30 mouse cellular contexts compared by ENCODE assay signal in the genomic region with DNA sequence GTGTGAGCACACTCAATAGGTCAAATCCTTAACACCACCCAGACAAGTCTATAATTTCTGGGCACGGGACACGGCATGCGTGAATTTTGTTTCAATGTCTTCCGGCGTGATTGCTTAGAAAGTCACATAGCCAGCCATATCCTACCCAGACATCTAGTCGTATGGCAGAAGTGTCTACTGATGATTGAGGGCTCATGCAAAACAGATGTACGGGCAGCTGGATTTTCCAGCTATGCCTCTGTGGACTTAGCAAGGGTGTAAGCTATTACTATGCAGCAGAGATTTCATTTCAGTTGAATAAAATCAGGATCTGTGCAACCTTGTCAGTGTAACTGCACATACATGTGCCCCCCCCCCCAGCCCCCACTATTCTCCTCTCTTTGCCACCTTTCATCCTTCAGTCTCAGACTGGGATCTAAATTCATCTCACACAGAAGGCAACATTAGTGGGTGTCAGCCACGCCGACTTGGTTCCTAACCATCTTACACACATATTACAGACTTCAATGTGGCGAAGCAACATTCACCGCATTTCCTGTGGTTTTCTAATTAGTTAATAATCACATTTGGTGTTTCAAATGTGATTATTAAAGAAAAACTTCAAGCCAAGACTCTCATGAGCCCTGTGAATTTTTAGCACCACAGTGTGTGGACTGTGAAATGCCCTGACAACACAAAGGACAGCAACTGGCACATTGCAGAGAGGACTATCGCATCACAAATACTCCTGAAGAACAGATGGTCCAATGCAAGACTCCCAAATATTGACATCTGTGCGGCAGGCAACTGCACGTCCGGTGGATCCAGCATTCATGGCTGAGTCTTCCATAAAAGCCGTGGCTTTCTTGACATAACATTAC.
A peak's percentile ranks its signal among the peaks of the same experiment; 100 is the strongest.
DNase-seq lines count a peak whose midpoint lies in the region; ATAC-seq and TF ChIP-seq lines count a peak whose summit lies in the region.
"Had no signal": no experiment of that assay in that cellular context is flagged by ENCODE, and none has a peak within 500 bp of the region (broad histone marks: within the 10 kb centered on the region; RNA-seq: fewer than 3 reads in every experiment).

No protein-coding gene starts in this region.

- H3K27me3 ChIP-seq in hindbrain, postnatal 0 days (ENCODE audit: insufficient read depth, low read length) = no peaks in the 10 kb centered on the region
- H3K27me3 ChIP-seq in hindbrain, embryonic 13.5 days = no peaks in the 10 kb centered on the region
- H3K27me3 ChIP-seq in forebrain, embryonic 15.5 days = no peaks in the 10 kb centered on the region
- peaks cover 11% of the 10 kb centered on the region; the same call in 1 of the 2 replicates for H3K27me3 ChIP-seq in limb, embryonic 11.5 days (ENCODE audit: control insufficient read depth, insufficient read depth, low read length)
- H3K27me3 ChIP-seq: heart, embryonic 12.5 days; liver, embryonic 15.5 days; neural tube, embryonic 15.5 days had no signal

- 70% methylated on average over 16 of the region's 16 CpGs for WGBS in hindbrain, postnatal 0 days
- WGBS in hindbrain, embryonic 13.5 days = 84% methylated on average over 16 of the region's 16 CpGs
- WGBS in forebrain, embryonic 15.5 days = 64% methylated on average over 16 of the region's 16 CpGs
- WGBS in limb, embryonic 11.5 days = 76% methylated on average over 16 of the region's 16 CpGs

- H3K4me3 ChIP-seq in hindbrain, postnatal 0 days (ENCODE audit: low read length) = no peak overlapping the region
- no peak overlapping the region for H3K4me3 ChIP-seq in hindbrain, embryonic 13.5 days
- H3K4me3 ChIP-seq in forebrain, embryonic 15.5 days = no peak overlapping the region
- H3K4me3 ChIP-seq in limb, embryonic 11.5 days (ENCODE audit: low read depth, low read length) = no peak overlapping the region
- H3K4me3 ChIP-seq: embryonic facial prominence, embryonic 13.5 days; erythroblast, embryonic 14.5 days; heart, adult 2 months; heart, embryonic 12.5 days; layer of hippocampus, adult 2 months; left cerebral cortex, adult 2 months; liver, embryonic 15.5 days; neural tube, embryonic 15.5 days had no signal

- no peak overlapping the region for H3K4me2 ChIP-seq in hindbrain, postnatal 0 days (ENCODE audit: low read depth, low read length)
- no peak overlapping the region for H3K4me2 ChIP-seq in hindbrain, embryonic 13.5 days
- no peak overlapping the region for H3K4me2 ChIP-seq in forebrain, embryonic 15.5 days (replicated peaks)
- H3K4me2 ChIP-seq in limb, embryonic 11.5 days (ENCODE audit: low read depth, severe bottlenecking) = no peak overlapping the region
- H3K4me2 ChIP-seq: embryonic facial prominence, embryonic 13.5 days; heart, embryonic 12.5 days; hindbrain, embryonic 14.5 days; liver, embryonic 15.5 days; lung, embryonic 14.5 days; midbrain, embryonic 11.5 days; neural tube, embryonic 15.5 days had no signal

- H3K4me1 ChIP-seq in hindbrain, postnatal 0 days (ENCODE audit: insufficient read depth, low read length) = no peaks in the 10 kb centered on the region
- no peaks in the 10 kb centered on the region for H3K4me1 ChIP-seq in hindbrain, embryonic 13.5 days (replicated peaks)
- H3K4me1 ChIP-seq in forebrain, embryonic 15.5 days = peaks cover 22% of the 10 kb centered on the region
- no peaks in the 10 kb centered on the region for H3K4me1 ChIP-seq in limb, embryonic 11.5 days (ENCODE audit: control insufficient read depth, insufficient read depth, low read length)
- H3K4me1 ChIP-seq: heart, embryonic 12.5 days; liver, embryonic 15.5 days; neural tube, embryonic 15.5 days had no signal

- no peak overlapping the region for H3K27ac ChIP-seq in hindbrain, postnatal 0 days
- H3K27ac ChIP-seq in hindbrain, embryonic 13.5 days = no peak overlapping the region
- H3K27ac ChIP-seq in forebrain, embryonic 15.5 days (replicated peaks) = no peak overlapping the region
- no peak overlapping the region for H3K27ac ChIP-seq in limb, embryonic 11.5 days (replicated peaks; ENCODE audit: low read depth, low read length)
- H3K27ac ChIP-seq: embryonic facial prominence, embryonic 13.5 days; heart, adult 2 months; hindbrain, embryonic 14.5 days; layer of hippocampus, adult 2 months; left cerebral cortex, adult 2 months; liver, embryonic 15.5 days; neural tube, embryonic 15.5 days had no signal

- ATAC-seq in hindbrain, postnatal 0 days = no peak
- no peak for ATAC-seq in hindbrain, embryonic 13.5 days (ENCODE audit: low FRiP score)
- ATAC-seq in forebrain, embryonic 15.5 days (replicated peaks) = peak; percentile 67
- ATAC-seq in limb, embryonic 11.5 days (ENCODE audit: insufficient number of reproducible peaks, low FRiP score, low TSS enrichment, low read depth) = no peak; the same call in 1 of the 2 replicates
- no peak for ATAC-seq in monocyte, adult 5-6 weeks (replicated peaks; ENCODE audit: insufficient number of reproducible peaks, low FRiP score, low TSS enrichment, poor library complexity, severe bottlenecking)
- ATAC-seq: inflammation-experienced regulatory T-cells, adult 6 months had no signal

- no peaks in the 10 kb centered on the region for H3K36me3 ChIP-seq in hindbrain, postnatal 0 days (ENCODE audit: insufficient read depth, low read length)
- H3K36me3 ChIP-seq in hindbrain, embryonic 13.5 days = no peaks in the 10 kb centered on the region
- H3K36me3 ChIP-seq in forebrain, embryonic 15.5 days = no peaks in the 10 kb centered on the region
- no peaks in the 10 kb centered on the region for H3K36me3 ChIP-seq in limb, embryonic 11.5 days (ENCODE audit: control insufficient read depth, insufficient read depth, low read length)
- H3K36me3 ChIP-seq: embryonic facial prominence, embryonic 13.5 days; liver, embryonic 15.5 days; neural tube, embryonic 15.5 days had no signal

- H3K9ac ChIP-seq in hindbrain, postnatal 0 days (replicated peaks; ENCODE audit: low read length) = no peak overlapping the region
- H3K9ac ChIP-seq in hindbrain, embryonic 13.5 days = no peak overlapping the region
- H3K9ac ChIP-seq in forebrain, embryonic 15.5 days (replicated peaks) = no peak overlapping the region
- H3K9ac ChIP-seq in limb, embryonic 11.5 days (ENCODE audit: low read length) = no peak overlapping the region
- H3K9ac ChIP-seq: embryonic facial prominence, embryonic 13.5 days; heart, embryonic 12.5 days; hindbrain, embryonic 14.5 days; liver, embryonic 15.5 days; lung, embryonic 14.5 days; neural tube, embryonic 15.5 days had no signal

- H3K9me3 ChIP-seq in hindbrain, postnatal 0 days (ENCODE audit: low read length) = no peaks in the 10 kb centered on the region
- no peaks in the 10 kb centered on the region for H3K9me3 ChIP-seq in hindbrain, embryonic 13.5 days
- H3K9me3 ChIP-seq in forebrain, embryonic 15.5 days = no peaks in the 10 kb centered on the region
- H3K9me3 ChIP-seq in limb, embryonic 11.5 days (ENCODE audit: control insufficient read depth, low read length) = no peaks in the 10 kb centered on the region
- H3K9me3 ChIP-seq: embryonic facial prominence, embryonic 13.5 days; heart, embryonic 12.5 days; liver, embryonic 15.5 days; neural tube, embryonic 15.5 days had no signal

- no peak for TF ChIP-seq CTCF in hindbrain, postnatal 0 days (IDR thresholded peaks at IDR 0.05; ENCODE audit: low read depth)

- DNase-seq in hindbrain, postnatal 0 days (ENCODE audit: low spot score) = peak; percentile 30
- DNase-seq in limb, embryonic 11.5 days (ENCODE audit: low spot score) = peak; percentile 44
- DNase-seq in right cerebral cortex, adult 18-20 months = no peak
- DNase-seq in ovary, adult 18-20 months (ENCODE audit: low spot score) = no peak
- DNase-seq: adrenal gland, postnatal 25 days; B cell, adult 2 months; cerebellum, adult 2 months; cerebellum, postnatal 36 days; gastrocnemius, postnatal 25 days; heart, adult 2 months; heart, postnatal 4 days; kidney, adult 11 months; kidney, postnatal 36 days; lung, embryonic 14.5 days; lung, postnatal 14 days; spleen, adult 18-20 months; thymus, postnatal 14 days had no signal

Comparison
In these comparisons a context has a peak if more than half of its experiments do, and no peak if none do; other contexts are left out.
1. DNase-seq: peak in hindbrain, postnatal 0 days (single experiment) and limb, embryonic 11.5 days (single experiment); none in right cerebral cortex, adult 18-20 months (single experiment) and ovary, adult 18-20 months (single experiment).